Mouse (Mus musculus) cerebellum, adult 2 months (tissue): ENCODE results near the gene Sprtn.

Source experiments
- CTCF ChIP-seq: fragments of 200-500 bp; IDR thresholded peaks from 2 replicates; pipeline ENCODE4 v1.5.1; 2011; ENCODE audit warnings: low read depth, mild to moderate bottlenecking, control low read depth, low read length, moderate library complexity, borderline replicate concordance; ENCODE audit not compliant: insufficient read depth
- POLR2A ChIP-seq: fragments of 200-500 bp; IDR thresholded peaks from 2 replicates; pipeline ENCODE4 v1.6.1; 2011; ENCODE audit warnings: low read length, control low read depth, borderline replicate concordance; ENCODE audit not compliant: insufficient read depth

GRCm38 (mm10) chr8:124897386-124898250 lies at the start of gene Sprtn, which contains the start of gene Exoc8:
- TF ChIP-seq CTCF: no peak
- peak; percentile 94 for TF ChIP-seq POLR2A
